Mouse (Mus musculus) liver, adult 2 months (tissue): ENCODE results near the gene Uspl1. TPM values are rescaled to one million over a fixed set of nuclear protein-coding genes. Genes with fewer than 3 reads are reported as not detected.

Source experiments
- DNase-seq: peaks from one replicate; pipeline ENCODE4 v3.0.0-alpha.2; 2011; ENCODE audit warnings: low read depth, low spot score; ENCODE audit errors: extremely low read depth
- H3K27ac ChIP-seq: fragments of 200-500 bp; replicated peaks from 2 replicates; pipeline ENCODE4 v1.5.1; 2012; ENCODE audit warnings: low read depth, mild to moderate bottlenecking, control low read depth, inconsistent platforms, low read length; ENCODE audit not compliant: insufficient read depth
- H3K27me3 ChIP-seq: fragments of 200-500 bp; 2 replicates; pipeline ENCODE4 v1.6.1; 2012; ENCODE audit warnings: mild to moderate bottlenecking, moderate library complexity, low read length, inconsistent platforms; ENCODE audit not compliant: control insufficient read depth, insufficient read depth
- H3K36me3 ChIP-seq: fragments of 200-500 bp; 2 replicates; pipeline ENCODE4 v1.6.1; 2012; ENCODE audit warnings: low read length, inconsistent platforms; ENCODE audit not compliant: control insufficient read depth, insufficient read depth
- H3K4me1 ChIP-seq: fragments of 200-500 bp; 2 replicates; pipeline ENCODE4 v1.6.1; 2011; ENCODE audit warnings: low read length; ENCODE audit not compliant: control insufficient read depth, insufficient read depth
- H3K4me3 ChIP-seq: fragments of 200-500 bp; 2 replicates; pipeline ENCODE4 v1.5.1; 2011; ENCODE audit warnings: low read depth, mild to moderate bottlenecking, control low read depth, low read length, moderate library complexity; ENCODE audit not compliant: insufficient read depth
- H3K79me2 ChIP-seq: fragments of 200-500 bp; 2 replicates; pipeline ENCODE4 v1.6.1; 2012; ENCODE audit warnings: inconsistent platforms, mild to moderate bottlenecking, low read length, moderate library complexity; ENCODE audit not compliant: control insufficient read depth, insufficient read depth
- H3K9ac ChIP-seq: fragments of 200-500 bp; 2 replicates; pipeline ENCODE4 v1.6.1; 2012; ENCODE audit warnings: low read depth, mild to moderate bottlenecking, control low read depth, inconsistent platforms, low read length
- CTCF ChIP-seq: fragments of 200-500 bp; IDR thresholded peaks from 2 replicates; pipeline ENCODE4 v1.5.1; 2011; ENCODE audit warnings: low read depth, low read length, control low read depth
- POLR2A ChIP-seq: fragments of 200-500 bp; IDR thresholded peaks from 2 replicates; pipeline ENCODE4 v1.6.1; 2011; ENCODE audit warnings: low read length, control low read depth; ENCODE audit not compliant: insufficient read depth; ENCODE audit errors: extremely low read depth
- WGBS: fragments of 180-500 bp; shearing (Covaris S2); methylation state at CpG from one replicate; pipeline ENCODE4 v1.1.7; 2018; 5-methylcytosine and 5-hydroxymethylcytosine counted together
- polyA plus RNA-seq: library from polyadenylated mRNA; depleted of rRNA; stranded (reverse); fragments of >200 nt; gene quantifications from 2 replicates; pipeline ENCODE4 v1.2.3, GENCODE M21; 2012
- total RNA-seq: library from RNA; depleted of rRNA; stranded (reverse); fragments of >200 nt; gene quantifications from 2 replicates; pipeline ENCODE4 v1.2.3, GENCODE M21; 2014

The Uspl1 gene
- total and polyA plus RNA-seq, 2 experiments = 6.2 to 17.1 TPM

DNA sequence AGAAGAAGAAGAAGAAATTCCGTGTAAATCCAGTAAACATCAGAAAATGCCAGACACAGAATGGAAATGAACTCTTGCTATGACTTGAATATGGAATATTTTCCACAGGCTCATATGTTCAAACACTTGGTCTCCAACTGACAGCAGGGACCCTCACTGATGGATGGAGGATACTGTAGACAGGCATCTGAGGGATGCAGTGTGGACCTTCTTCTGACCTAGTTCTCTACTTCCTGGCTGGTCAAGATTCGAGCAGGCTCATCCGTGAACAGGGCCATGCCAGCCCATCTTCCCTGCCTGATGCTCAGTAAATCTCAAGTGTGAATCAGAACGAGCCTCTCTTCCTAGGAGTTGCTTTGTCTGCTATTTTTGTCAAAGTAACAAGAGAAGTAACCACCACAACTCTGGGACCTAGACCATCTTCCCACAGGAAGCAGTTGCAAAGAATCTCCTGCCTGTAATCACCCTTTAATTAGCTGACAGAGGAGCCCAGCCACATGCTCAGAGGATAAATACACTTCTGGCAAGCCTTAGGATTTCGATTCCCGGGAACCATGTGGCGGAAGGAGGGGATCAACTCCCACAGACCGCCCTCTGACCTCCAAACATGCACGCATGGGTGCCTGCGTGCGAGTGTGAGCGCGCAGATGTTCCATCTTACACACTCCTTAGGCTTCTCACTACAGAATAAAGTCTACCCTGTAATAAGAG lies 31.9 kb upstream of the Uspl1 start:
- peak; percentile 21 for DNase-seq

DNA sequence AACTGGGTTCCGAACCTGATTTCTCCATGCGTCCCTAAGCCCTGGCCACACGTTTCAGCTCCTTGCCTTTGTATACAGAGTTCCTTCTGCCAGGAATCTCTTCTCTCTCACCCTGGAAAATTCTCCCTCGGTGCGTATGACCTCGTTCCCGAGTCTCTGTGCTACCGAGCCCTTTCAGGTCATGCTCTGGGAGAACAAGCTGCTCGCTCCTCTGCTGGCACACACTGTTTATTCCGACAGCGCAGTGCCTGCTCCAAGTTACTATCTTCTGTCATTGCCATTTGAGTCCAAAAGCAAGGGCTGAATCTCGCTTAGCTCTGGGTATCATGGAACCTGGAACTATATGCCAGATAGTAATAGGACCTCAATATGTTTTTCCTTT lies 31.4 kb upstream of the Uspl1 start:
- 85% methylated on average over 12 of the region's 12 CpGs for WGBS
- no peak for DNase-seq
- no peaks in the 10 kb centered on the region for H3K27me3 ChIP-seq
- no peaks in the 10 kb centered on the region for H3K79me2 ChIP-seq
- H3K27ac ChIP-seq = no peak overlapping the region
- no peak overlapping the region for H3K4me3 ChIP-seq
- no peaks in the 10 kb centered on the region for H3K36me3 ChIP-seq
- H3K9ac ChIP-seq = no peak overlapping the region
- no peak for TF ChIP-seq POLR2A
- no peak for TF ChIP-seq CTCF
- H3K4me1 ChIP-seq = peaks cover 6% of the 10 kb centered on the region

More for the DNA sequence above, 31.9 kb upstream of the Uspl1 start:
- Histone ChIP-seq H3K79me2 (no peaks in the 10 kb centered on the region), H3K9ac (no peak overlapping the region), H3K36me3 (no peaks in the 10 kb centered on the region), H3K27me3 (no peaks in the 10 kb centered on the region), H3K27ac (no peak overlapping the region), H3K4me1 (peaks cover 5% of the 10 kb centered on the region), H3K4me3 (no peak overlapping the region)
- WGBS = 79% methylated on average over 13 of the region's 13 CpGs
- no peak for TF ChIP-seq POLR2A
- no peak for TF ChIP-seq CTCF

DNA sequence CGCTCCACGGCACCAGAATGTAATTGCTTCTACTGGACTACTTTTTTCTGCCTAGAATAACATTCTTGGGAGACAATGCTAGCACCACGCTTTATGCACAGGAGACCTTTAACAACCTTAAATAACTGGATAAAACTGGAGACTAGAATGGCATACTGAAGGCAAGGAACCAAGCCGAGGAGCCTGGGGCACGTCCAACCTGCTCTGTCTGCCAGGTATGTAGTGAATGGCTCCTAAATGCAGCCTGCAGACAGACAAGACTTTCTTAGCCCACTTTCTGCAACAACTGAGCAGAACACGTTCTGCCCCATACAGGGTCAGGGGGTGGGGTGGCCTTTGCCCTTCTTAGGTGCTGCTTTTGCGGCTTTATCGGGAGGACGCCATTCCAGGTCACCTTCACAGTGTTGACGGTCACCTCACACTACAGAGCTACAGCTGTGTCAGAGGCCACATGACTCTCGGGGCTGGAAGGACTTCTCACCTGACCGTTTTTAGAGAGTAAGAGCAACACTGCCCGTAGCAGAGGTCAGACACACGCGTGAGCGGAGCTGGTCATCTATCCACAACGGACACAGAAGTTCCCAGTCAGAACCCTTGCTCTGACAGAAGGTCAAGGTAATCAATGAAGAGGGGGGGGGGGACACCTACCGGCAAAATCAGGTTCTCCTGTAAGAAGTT lies 27.1 kb upstream of the Uspl1 start:
- TF ChIP-seq CTCF (no peak), POLR2A (no peak)
- Histone ChIP-seq H3K27me3 (no peaks in the 10 kb centered on the region), H3K27ac (no peak overlapping the region), H3K4me3 (no peak overlapping the region), H3K79me2 (no peaks in the 10 kb centered on the region), H3K36me3 (no peaks in the 10 kb centered on the region), H3K4me1 (peaks cover 11% of the 10 kb centered on the region), H3K9ac (peak overlapping the region; percentile 20; the same call in 1 of the 2 replicates)
- WGBS = 47% methylated on average over 18 of the region's 18 CpGs
- peak; percentile 71 for DNase-seq

DNA sequence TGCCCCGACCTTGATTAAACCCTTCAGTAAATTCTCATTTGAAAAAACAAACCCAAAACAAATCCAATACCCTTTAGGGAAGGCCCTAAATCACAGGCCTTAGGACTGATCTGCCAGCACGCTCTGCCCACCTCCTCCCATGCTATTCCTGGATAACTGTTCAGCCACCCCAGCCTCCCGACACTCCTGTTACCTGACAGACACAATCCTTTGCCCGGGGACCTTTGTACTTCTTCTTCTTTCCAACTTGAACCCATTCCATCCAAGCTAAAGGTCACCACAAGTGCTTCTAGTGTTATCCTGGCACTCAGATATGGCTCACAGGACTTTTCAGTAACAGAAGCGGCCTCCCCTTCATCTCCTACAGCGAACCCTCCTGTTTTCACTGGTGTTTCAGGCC lies 25.1 kb upstream of the Uspl1 start:
- H3K79me2 ChIP-seq = no peaks in the 10 kb centered on the region
- H3K9ac ChIP-seq = no peak overlapping the region
- H3K4me3 ChIP-seq = no peak overlapping the region
- 26% methylated on average over 6 of the region's 6 CpGs for WGBS
- no peaks in the 10 kb centered on the region for H3K36me3 ChIP-seq
- H3K4me1 ChIP-seq = peaks cover 11% of the 10 kb centered on the region
- H3K27ac ChIP-seq = no peak overlapping the region
- TF ChIP-seq CTCF (no peak), POLR2A (no peak)
- no peaks in the 10 kb centered on the region for H3K27me3 ChIP-seq
- DNase-seq = peak; percentile 94

DNA sequence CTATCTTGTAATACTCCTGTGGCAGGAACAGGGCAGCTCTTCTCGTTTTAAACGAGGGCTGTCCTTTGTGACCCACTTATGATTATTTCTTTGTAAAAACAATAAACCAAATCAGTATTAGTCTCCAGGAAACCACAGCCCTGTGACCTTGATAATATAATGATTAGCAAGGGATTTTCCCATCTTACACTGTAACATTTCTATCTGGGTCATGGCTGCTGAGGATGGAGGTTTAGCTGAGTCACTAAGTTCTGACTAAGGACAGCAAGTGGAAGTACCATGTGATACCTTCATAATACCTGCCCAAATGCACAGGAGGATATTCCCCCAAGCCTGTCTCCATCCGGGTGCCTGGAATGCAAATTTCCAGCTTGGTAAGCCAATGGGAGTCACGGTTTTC lies 23.7 kb upstream of the Uspl1 start:
- Histone ChIP-seq H3K36me3 (no peaks in the 10 kb centered on the region), H3K27ac (no peak overlapping the region), H3K79me2 (no peaks in the 10 kb centered on the region), H3K9ac (no peak overlapping the region), H3K4me3 (no peak overlapping the region), H3K4me1 (peaks cover 11% of the 10 kb centered on the region), H3K27me3 (no peaks in the 10 kb centered on the region)
- TF ChIP-seq POLR2A = no peak
- TF ChIP-seq CTCF = no peak
- 46% methylated on average over 4 of the region's 4 CpGs for WGBS
- DNase-seq = peak; percentile 30

DNA sequence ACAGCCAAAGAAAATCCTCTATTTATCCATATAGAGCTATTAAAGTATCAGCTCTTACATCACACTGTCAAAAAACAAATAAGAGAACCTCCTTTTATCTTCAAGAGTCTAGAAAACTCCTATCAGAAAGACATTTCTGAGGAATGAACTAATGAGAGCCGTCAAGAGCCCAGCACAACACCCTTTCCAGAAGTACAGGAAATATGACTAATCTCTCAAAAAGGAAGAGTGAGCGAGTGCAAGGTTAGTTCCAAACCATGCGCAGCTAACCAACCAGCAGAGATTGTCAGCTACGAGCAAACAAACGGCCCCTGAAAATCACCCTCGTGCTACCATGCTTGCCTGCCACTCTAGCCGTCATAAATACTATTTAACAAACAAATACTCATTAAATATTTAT lies 21.3 kb upstream of the Uspl1 start:
- no peaks in the 10 kb centered on the region for H3K79me2 ChIP-seq
- H3K36me3 ChIP-seq = no peaks in the 10 kb centered on the region
- no peak overlapping the region for H3K27ac ChIP-seq
- 70% methylated on average over 7 of the region's 7 CpGs for WGBS
- peaks cover 4% of the 10 kb centered on the region; the same call in 1 of the 2 replicates for H3K4me1 ChIP-seq
- TF ChIP-seq CTCF (no peak), POLR2A (no peak)
- H3K27me3 ChIP-seq = no peaks in the 10 kb centered on the region
- no peak overlapping the region for H3K9ac ChIP-seq
- no peak for DNase-seq
- no peak overlapping the region for H3K4me3 ChIP-seq
